Mouse (Mus musculus): ENCODE measurements around the gene Pwwp2b.

- TF ChIP-seq CTCF (IDR thresholded peaks at IDR 0.05; ENCODE audit: extremely low read depth, insufficient read depth, low read length) (no peak), POLR2A (IDR thresholded peaks at IDR 0.05; ENCODE audit: extremely low read depth, insufficient read depth, low read length) (no peak)
Measured at GRCm38 (mm10) chr7:139285295-139285943, 37.1 kb downstream of the Pwwp2b start.

All from cortical plate, adult 2 months (tissue).